Comparison of ENCODE assay signal across 17 mouse cellular contexts in the genomic region with DNA sequence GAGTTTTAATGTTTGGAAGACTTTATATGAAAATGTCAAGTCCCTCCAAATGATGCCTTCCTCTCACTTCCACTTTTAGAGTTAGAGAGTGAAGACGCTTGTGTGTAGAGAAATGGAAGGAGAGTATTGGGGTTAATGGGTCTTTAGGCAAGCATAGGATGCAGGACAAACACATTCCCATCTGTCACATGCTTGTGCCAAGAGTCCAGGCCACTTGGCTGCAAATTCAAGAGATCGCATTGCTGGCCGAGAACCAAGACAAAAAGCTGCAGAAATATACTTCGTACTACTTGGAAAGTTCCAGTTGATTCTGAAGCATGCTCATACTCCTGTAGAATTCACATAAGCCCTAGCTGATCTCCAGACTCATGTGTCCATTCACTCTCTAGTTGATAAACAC. TPM values are rescaled to one million over a fixed set of nuclear protein-coding genes. Genes with fewer than 3 reads are reported as not detected.
DNase-seq lines count a peak whose midpoint lies in the region; ATAC-seq and TF ChIP-seq lines count a peak whose summit lies in the region.
"Had no signal": no experiment of that assay in that cellular context is flagged by ENCODE, and none has a peak within 500 bp of the region (broad histone marks: within the 10 kb centered on the region; RNA-seq: fewer than 3 reads in every experiment).

No protein-coding gene starts in this region.

- TF ChIP-seq CTCF in gastrocnemius, adult 2 months (IDR thresholded peaks at IDR 0.05), result no peak
- TF ChIP-seq CTCF in liver, adult 2 months (IDR thresholded peaks at IDR 0.05; ENCODE audit: low read depth, low read length), result no peak

- WGBS in liver, adult 2 months, result 81% methylated on average over 4 of the region's 4 CpGs
- WGBS in liver, embryonic 11.5 days, result 90% methylated on average over 4 of the region's 4 CpGs

- no peaks in the 10 kb centered on the region; the same call in 1 of the 2 replicates for H3K4me1 ChIP-seq in liver, adult 2 months (ENCODE audit: control insufficient read depth, insufficient read depth, low read length)
- no peaks in the 10 kb centered on the region for H3K4me1 ChIP-seq in liver, embryonic 11.5 days (replicated peaks; ENCODE audit: control insufficient read depth, insufficient read depth, low read length)
- H3K4me1 ChIP-seq: heart, embryonic 15.5 days; limb, embryonic 15.5 days; megakaryocyte, embryonic 14.5 days had no signal

- TF ChIP-seq POLR2A in liver, adult 2 months (IDR thresholded peaks at IDR 0.05; ENCODE audit: extremely low read depth, insufficient read depth, low read length), result no peak

- no peak overlapping the region for H3K9ac ChIP-seq in liver, adult 2 months (ENCODE audit: low read depth, low read length)
- H3K9ac ChIP-seq in liver, embryonic 11.5 days (ENCODE audit: low read depth, low read length), result no peak overlapping the region
- H3K9ac ChIP-seq: forebrain, postnatal 0 days; heart, embryonic 15.5 days; limb, embryonic 15.5 days had no signal

- H3K4me2 ChIP-seq in liver, embryonic 11.5 days, result no peak overlapping the region
- H3K4me2 ChIP-seq: heart, embryonic 15.5 days; limb, embryonic 15.5 days had no signal

- H3K27ac ChIP-seq in gastrocnemius, adult 2 months, result no peak overlapping the region
- no peak overlapping the region for H3K27ac ChIP-seq in liver, adult 2 months (replicated peaks; ENCODE audit: insufficient read depth, low read depth, low read length)
- no peak overlapping the region for H3K27ac ChIP-seq in liver, embryonic 11.5 days (ENCODE audit: low read depth, low read length)
- H3K27ac ChIP-seq: heart, embryonic 15.5 days; left cerebral cortex, adult 2 months; limb, embryonic 15.5 days had no signal

- peak; percentile 16 for DNase-seq in gastrocnemius, adult 2 months
- no peak for DNase-seq in gastrocnemius, adult 8-10 months (ENCODE audit: low spot score in 2 of 2)
- DNase-seq in liver, adult 2 months (ENCODE audit: extremely low read depth, low read depth, low spot score), result peak; percentile 8
- DNase-seq in liver, embryonic 11.5 days (ENCODE audit: low spot score), result no peak
- peak; percentile 52 to 61 for DNase-seq in cerebellum, postnatal 36 days
- no peak for DNase-seq in layer of hippocampus, postnatal 10 days (ENCODE audit: low spot score in 2 of 2)
- DNase-seq in frontal cortex, adult 2 months (ENCODE audit: extremely low spot score in 1 of 2, low spot score in 1 of 2), result no peak
- DNase-seq: adrenal gland, postnatal 25 days; forebrain, postnatal 0 days; right cerebral cortex, postnatal 14 days had no signal

- ATAC-seq in liver, embryonic 11.5 days (replicated peaks; ENCODE audit: low FRiP score), result no peak
- ATAC-seq in cerebellum, adult (ENCODE audit: insufficient number of reproducible peaks, low FRiP score, low TSS enrichment), result 0 out of 2 replicates have a peak, but pooled peaks have one; percentile 43
- ATAC-seq: forebrain, postnatal 0 days; intestine, postnatal 0 days had no signal

- no peaks in the 10 kb centered on the region for H3K36me3 ChIP-seq in liver, adult 2 months (ENCODE audit: control insufficient read depth, insufficient read depth, low read length)
- H3K36me3 ChIP-seq in liver, embryonic 11.5 days (ENCODE audit: control insufficient read depth, insufficient read depth, low read length), result no peaks in the 10 kb centered on the region
- H3K36me3 ChIP-seq: heart, embryonic 15.5 days; limb, embryonic 15.5 days had no signal

- H3K9me3 ChIP-seq in liver, embryonic 11.5 days (ENCODE audit: control insufficient read depth, low read length), result no peaks in the 10 kb centered on the region
- H3K9me3 ChIP-seq: heart, embryonic 15.5 days; limb, embryonic 15.5 days had no signal

- intact Hi-C loops in gastrocnemius, adult 2 months (cut with DNase I), result no loop called here

- H3K79me2 ChIP-seq in liver, adult 2 months (ENCODE audit: control insufficient read depth, insufficient read depth, low read length), result no peaks in the 10 kb centered on the region

- H3K4me3 ChIP-seq in gastrocnemius, adult 2 months, result peak overlapping the region; percentile 50
- no peak overlapping the region for H3K4me3 ChIP-seq in liver, adult 2 months (ENCODE audit: insufficient read depth, low read depth, low read length)
- H3K4me3 ChIP-seq in liver, embryonic 11.5 days (ENCODE audit: low read depth, low read length), result no peak overlapping the region
- H3K4me3 ChIP-seq: heart, embryonic 15.5 days; left cerebral cortex, adult 2 months; limb, embryonic 15.5 days; megakaryocyte, embryonic 14.5 days; myocyte had no signal

- H3K27me3 ChIP-seq in liver, adult 2 months (ENCODE audit: control insufficient read depth, insufficient read depth, low read length), result no peaks in the 10 kb centered on the region
- no peaks in the 10 kb centered on the region for H3K27me3 ChIP-seq in liver, embryonic 11.5 days (replicated peaks; ENCODE audit: control insufficient read depth, insufficient read depth, low read length)
- H3K27me3 ChIP-seq: heart, embryonic 15.5 days; limb, embryonic 15.5 days had no signal

RNA-seq across cellular contexts. Expression of a gene that starts 41.7 kb away (rescaled TPM):
- total RNA-seq in gastrocnemius, adult 2 months (2021), result 1 to 10 TPM; 1.2 to 1.8 TPM
- 1 to 10 TPM; 1.3 to 1.8 (median 1.4) TPM for total RNA-seq in gastrocnemius, adult 8-10 months (2022)
- total RNA-seq in liver, adult 2 months (2014; rRNA removed), result 1.8 and 2.5 TPM in 2 replicates
- polyA plus RNA-seq in liver, adult 2 months (2012; rRNA removed), result 1.3 and 1.6 TPM in 2 replicates
- polyA plus RNA-seq in liver, embryonic 11.5 days (2014; fragmentation: Nextera tagmentation; extraction: Ambion mirVana), result 6.7 and 7.1 TPM in 2 replicates
- 10 to 100 TPM; 76.4 to 80.2 TPM for total RNA-seq in layer of hippocampus, postnatal 10 days (2021)
- polyA plus RNA-seq in frontal cortex, adult 2 months (2012; rRNA removed), result 15.8 and 19.4 TPM in 2 replicates

Comparison
In these comparisons a context has a peak if more than half of its experiments do, and no peak if none do; other contexts are left out.
1. DNase-seq: peak in gastrocnemius, adult 2 months (single experiment), liver, adult 2 months (single experiment) and cerebellum, postnatal 36 days (2 of 2); none in gastrocnemius, adult 8-10 months (0 of 2), liver, embryonic 11.5 days (single experiment), layer of hippocampus, postnatal 10 days (0 of 2) and frontal cortex, adult 2 months (0 of 2).
2. RNA of a gene that starts 41.7 kb away (total RNA-seq): 76.4 to 80.2 TPM in layer of hippocampus, postnatal 10 days; 1.8 to 2.5 TPM in liver, adult 2 months, 1.2 to 1.8 TPM in gastrocnemius, adult 2 months and 1.3 to 1.8 TPM in gastrocnemius, adult 8-10 months; every median in the first group is over 10 times any median in the second.